Mouse (Mus musculus): ENCODE data around the gene Bhlhe40.

The Bhlhe40 gene

GRCm38 (mm10) chr6:108660206-108660877 lies at the start of gene Bhlhe40:
Bhlhe40 (plus strand) TSS chr6:108660629.
- DNase-seq (ENCODE audit: low spot score in 2 of 2) = peak; percentile 65 to 74

- no peak for DNase-seq (ENCODE audit: low spot score in 2 of 2)
Observed at GRCm38 (mm10) chr6:108611663-108612062, 48.8 kb upstream of the Bhlhe40 start.

- DNase-seq (ENCODE audit: low spot score in 2 of 2) = no peak
Observed at GRCm38 (mm10) chr6:108618025-108618424, 42.4 kb upstream of the Bhlhe40 start.

GRCm38 (mm10) chr6:108623028-108623565 lies 37.3 kb upstream of the Bhlhe40 start:
- no peak for DNase-seq (ENCODE audit: low spot score in 2 of 2)

- no peak for DNase-seq (ENCODE audit: low spot score in 2 of 2)
Observed at GRCm38 (mm10) chr6:108624915-108625314, 35.5 kb upstream of the Bhlhe40 start.

GRCm38 (mm10) chr6:108630701-108631100 lies 29.7 kb upstream of the Bhlhe40 start:
- DNase-seq (ENCODE audit: low spot score in 2 of 2) = no peak

- no peak for DNase-seq (ENCODE audit: low spot score in 2 of 2)
Observed at GRCm38 (mm10) chr6:108638157-108638833, 22.1 kb upstream of the Bhlhe40 start.

- no peak for DNase-seq (ENCODE audit: low spot score in 2 of 2)
Observed at GRCm38 (mm10) chr6:108642020-108642419, 18.4 kb upstream of the Bhlhe40 start.

GRCm38 (mm10) chr6:108643035-108643434 lies 17.4 kb upstream of the Bhlhe40 start:
- no peak for DNase-seq (ENCODE audit: low spot score in 2 of 2)

GRCm38 (mm10) chr6:108644311-108644710 lies 16.1 kb upstream of the Bhlhe40 start:
- DNase-seq (ENCODE audit: low spot score in 2 of 2) = no peak

GRCm38 (mm10) chr6:108647094-108647493 lies 13.3 kb upstream of the Bhlhe40 start:
- no peak for DNase-seq (ENCODE audit: low spot score in 2 of 2)

- no peak for DNase-seq (ENCODE audit: low spot score in 2 of 2)
Observed at GRCm38 (mm10) chr6:108648072-108648471, 12.4 kb upstream of the Bhlhe40 start.

GRCm38 (mm10) chr6:108655861-108656260 lies 4.6 kb upstream of the Bhlhe40 start:
- DNase-seq (ENCODE audit: low spot score in 2 of 2) = no peak

GRCm38 (mm10) chr6:108658051-108658415 lies 2.4 kb upstream of the Bhlhe40 start:
- DNase-seq (ENCODE audit: low spot score in 2 of 2) = no peak

- DNase-seq (ENCODE audit: low spot score in 2 of 2) = peak; percentile 29 to 46
Observed at GRCm38 (mm10) chr6:108658416-108659201, 1.8 kb upstream of the Bhlhe40 start.

- peak; percentile 86 to 89 for DNase-seq (ENCODE audit: low spot score in 2 of 2)
Observed at GRCm38 (mm10) chr6:108659221-108659725, 1.2 kb upstream of the Bhlhe40 start.

GRCm38 (mm10) chr6:108659726-108660205 lies 663 bp upstream of the Bhlhe40 start:
- DNase-seq (ENCODE audit: low spot score in 2 of 2) = peak; percentile 61 to 80

GRCm38 (mm10) chr6:108660878-108661389 lies 505 bp downstream of the Bhlhe40 start:
- no peak for DNase-seq (ENCODE audit: low spot score in 2 of 2)

- DNase-seq (ENCODE audit: low spot score in 2 of 2) = peak; percentile 88
Observed at GRCm38 (mm10) chr6:108661412-108661811, 983 bp downstream of the Bhlhe40 start.

GRCm38 (mm10) chr6:108661890-108662289 lies 1.5 kb downstream of the Bhlhe40 start:
- no peak for DNase-seq (ENCODE audit: low spot score in 2 of 2)
